Mouse (Mus musculus) liver, postnatal 0 days (tissue): ENCODE results near the gene Eif3c. TPM values are rescaled to one million over a fixed set of nuclear protein-coding genes. Genes with fewer than 3 reads are reported as not detected.
A peak's percentile ranks its signal among the peaks of the same experiment; 100 is the strongest.

Source experiments
- ATAC-seq: fragments of 200-750 bp; cut with Nextera tagmentation; 2 replicates; pipeline ENCODE4 v1.8.0; 2017; ENCODE audit warnings: mild to moderate bottlenecking, moderate library complexity
- DNase-seq: peaks from one replicate; pipeline ENCODE4 v3.0.0-alpha.2; 2016
- H3K27ac ChIP-seq: fragments of 300-500 bp; sonication (generic); 2 replicates; pipeline ENCODE4 v1.5.1; 2014; ENCODE audit warnings: antibody characterized with exemption, moderate library complexity, mild to moderate bottlenecking, low read depth
- H3K27me3 ChIP-seq: fragments of 300-500 bp; sonication (generic); 2 replicates; pipeline ENCODE4 v1.6.1; 2014; ENCODE audit warnings: low read length, control low read depth, mixed read lengths; ENCODE audit not compliant: insufficient read depth
- H3K36me3 ChIP-seq: fragments of 300-500 bp; sonication (generic); replicated peaks from 2 replicates; pipeline ENCODE4 v1.6.1; 2014; ENCODE audit warnings: mild to moderate bottlenecking, control low read depth, low read length, moderate library complexity, mixed read lengths; ENCODE audit not compliant: insufficient read depth
- H3K4me1 ChIP-seq: fragments of 300-500 bp; sonication (generic); 2 replicates; pipeline ENCODE4 v1.6.1; 2014; ENCODE audit warnings: antibody characterized with exemption, mild to moderate bottlenecking, control low read depth; ENCODE audit not compliant: insufficient read depth
- H3K4me2 ChIP-seq: fragments of 300-500 bp; sonication (generic); 2 replicates; pipeline ENCODE4 v1.6.1; 2014; ENCODE audit warnings: low read depth, mild to moderate bottlenecking, low read length, moderate library complexity, mixed read lengths
- H3K4me3 ChIP-seq: fragments of 300-500 bp; sonication (generic); 2 replicates; pipeline ENCODE4 v1.5.1; 2014; ENCODE audit warnings: low read depth, low read length
- H3K9ac ChIP-seq: fragments of 300-500 bp; sonication (generic); replicated peaks from 2 replicates; pipeline ENCODE4 v1.6.1; 2014; ENCODE audit warnings: mild to moderate bottlenecking, moderate library complexity
- H3K9me3 ChIP-seq: fragments of 300-500 bp; sonication (generic); 2 replicates; pipeline ENCODE4 v1.6.1; 2016; ENCODE audit warnings: mild to moderate bottlenecking, control low read depth, low read length, mixed read lengths
- CTCF ChIP-seq: sonication (generic); IDR thresholded peaks from 2 replicates; pipeline ENCODE4 v1.5.1; 2016; ENCODE audit warnings: antibody characterized with exemption, low read depth
- EP300 ChIP-seq: IDR thresholded peaks from 2 replicates; pipeline ENCODE4 v1.6.1; 2016; ENCODE audit warnings: antibody characterized with exemption, low read depth, mild to moderate bottlenecking
- WGBS: fragments of 180-500 bp; shearing (Covaris S2); extraction: QIAGEN DNeasy Blood & Tissue Kit; methylation state at CpG from one replicate; pipeline ENCODE4 v1.1.7; 2014; ENCODE audit not compliant: insufficient replicate concordance; 5-methylcytosine and 5-hydroxymethylcytosine counted together
- polyA plus RNA-seq: library from polyadenylated mRNA; unstranded; fragments of >200 nt; fragmentation: Nextera tagmentation; extraction: Ambion mirVana; gene quantifications from 2 replicates; pipeline ENCODE4 v1.2.1, GENCODE M21; 2015

The Eif3c gene
- polyA plus RNA-seq, 1 experiment from 2014 or later: 90.9 TPM

GRCm38 (mm10) chr7:126541661-126542060 lies 24.6 kb downstream of the Eif3c start:
- DNase-seq (peak; percentile 5), ATAC-seq (no peak)
- no peaks in the 10 kb centered on the region for H3K9me3 ChIP-seq
- WGBS: 48% methylated on average over 1 of the region's 1 CpGs
- no peak overlapping the region for H3K4me3 ChIP-seq
- H3K27ac ChIP-seq: no peak overlapping the region
- H3K27me3 ChIP-seq: peaks cover 4% of the 10 kb centered on the region
- peaks cover 16% of the 10 kb centered on the region for H3K36me3 ChIP-seq
- no peak overlapping the region for H3K4me2 ChIP-seq
- no peaks in the 10 kb centered on the region for H3K4me1 ChIP-seq
- TF ChIP-seq EP300 (no peak), CTCF (no peak)
- no peak overlapping the region for H3K9ac ChIP-seq

- H3K4me2 ChIP-seq: no peak overlapping the region
- H3K4me1 ChIP-seq: peaks cover 6% of the 10 kb centered on the region
- H3K27ac ChIP-seq: no peak overlapping the region
- TF ChIP-seq CTCF (peak; percentile 67), EP300 (no peak)
- peak; percentile 27 for DNase-seq
- no peaks in the 10 kb centered on the region for H3K9me3 ChIP-seq
- peaks cover 10% of the 10 kb centered on the region for H3K27me3 ChIP-seq
- no peak for ATAC-seq
- WGBS: 62% methylated on average over 5 of the region's 5 CpGs
- H3K9ac ChIP-seq: no peak overlapping the region
- H3K36me3 ChIP-seq: no peaks in the 10 kb centered on the region
- H3K4me3 ChIP-seq: no peak overlapping the region
Observed at GRCm38 (mm10) chr7:126537820-126538585, 28.2 kb downstream of the Eif3c start.

GRCm38 (mm10) chr7:126536466-126536865 lies 29.7 kb downstream of the Eif3c start:
- Histone ChIP-seq H3K9me3 (no peaks in the 10 kb centered on the region), H3K27ac (no peak overlapping the region), H3K9ac (no peak overlapping the region), H3K36me3 (no peaks in the 10 kb centered on the region), H3K4me1 (peaks cover 6% of the 10 kb centered on the region), H3K4me2 (peak overlapping the region; percentile 80), H3K4me3 (no peak overlapping the region), H3K27me3 (peaks cover 10% of the 10 kb centered on the region)
- TF ChIP-seq CTCF (no peak), EP300 (no peak)
- no peak for DNase-seq
- 62% methylated on average over 9 of the region's 9 CpGs for WGBS
- ATAC-seq: no peak

- Histone ChIP-seq H3K36me3 (no peaks in the 10 kb centered on the region), H3K9me3 (no peaks in the 10 kb centered on the region), H3K27ac (no peak overlapping the region), H3K4me3 (peak overlapping the region; percentile 45), H3K4me2 (peak overlapping the region; percentile 80), H3K9ac (peak overlapping the region; percentile 38; the same call in 1 of the 2 replicates), H3K27me3 (peaks cover 10% of the 10 kb centered on the region), H3K4me1 (peaks cover 6% of the 10 kb centered on the region)
- WGBS: 2% methylated on average over 28 of the region's 28 CpGs
- DNase-seq (peak; percentile 35), ATAC-seq (no peak)
- TF ChIP-seq EP300: no peak
- no peak for TF ChIP-seq CTCF
Observed at GRCm38 (mm10) chr7:126535766-126536165, 30.4 kb downstream of the Eif3c start.

GRCm38 (mm10) chr7:126533434-126533833 lies 32.8 kb downstream of the Eif3c start:
- peaks cover 10% of the 10 kb centered on the region for H3K27me3 ChIP-seq
- 80% methylated on average over 1 of the region's 1 CpGs for whole genome bisulfite sequencing
- TF ChIP-seq EP300 (no peak), CTCF (no peak)
- H3K4me2 ChIP-seq: no peak overlapping the region
- H3K27ac ChIP-seq: no peak overlapping the region
- no peak for DNase-seq
- peaks cover 6% of the 10 kb centered on the region for H3K4me1 ChIP-seq
- H3K9me3 ChIP-seq: no peaks in the 10 kb centered on the region
- H3K4me3 ChIP-seq: no peak overlapping the region
- no peak for ATAC-seq
- no peak overlapping the region for H3K9ac ChIP-seq
- H3K36me3 ChIP-seq: no peaks in the 10 kb centered on the region

GRCm38 (mm10) chr7:126528166-126528577 lies 38.0 kb downstream of the Eif3c start:
- no peak for ATAC-seq

More at GRCm38 (mm10) chr7:126528166-126528577, 38.0 kb downstream of the Eif3c start:
- DNase-seq: no peak
- no peak overlapping the region for H3K9ac ChIP-seq
- H3K4me3 ChIP-seq: no peak overlapping the region
- no peaks in the 10 kb centered on the region for H3K9me3 ChIP-seq
- H3K27ac ChIP-seq: no peak overlapping the region
- H3K36me3 ChIP-seq: no peaks in the 10 kb centered on the region
- WGBS: 12% methylated on average over 1 of the region's 1 CpGs
- no peaks in the 10 kb centered on the region for H3K27me3 ChIP-seq
- peak; percentile 75 for TF ChIP-seq CTCF
- TF ChIP-seq EP300: no peak
- H3K4me2 ChIP-seq: no peak overlapping the region
- no peaks in the 10 kb centered on the region for H3K4me1 ChIP-seq
